Mouse (Mus musculus): ENCODE results near the gene Slc30a7. TPM values are rescaled to one million over a fixed set of nuclear protein-coding genes. Genes with fewer than 3 reads are reported as not detected.

Slc30a7 gene
- polyA plus RNA-seq, 2 experiments, result 5.4 to 11.3 TPM

- Histone ChIP-seq H3K36me3 (replicated peaks; ENCODE audit: control insufficient read depth, insufficient read depth, low read depth) (no peaks in the 10 kb centered on the region; the same call in 1 of the 2 replicates), H3K4me3 (ENCODE audit: insufficient read depth in 1 of 2, low read depth in 2 of 2, low read length in 2 of 2) (no peak overlapping the region), H3K27me3 (ENCODE audit: control insufficient read depth, insufficient read depth, low read length) (no peaks in the 10 kb centered on the region), H3K4me2 (ENCODE audit: low read depth) (no peak overlapping the region), H3K9me3 (ENCODE audit: control insufficient read depth, low read length) (no peaks in the 10 kb centered on the region), H3K4me1 (replicated peaks; ENCODE audit: control insufficient read depth in 2 of 2, insufficient read depth in 2 of 2, low read length in 1 of 2) (no peaks in the 10 kb centered on the region), H3K9ac (replicated peaks) (no peak overlapping the region), H3K27ac (no peak overlapping the region)
- ATAC-seq (ENCODE audit: insufficient read depth), result no peak
- WGBS (ENCODE audit: insufficient replicate concordance), result 78% methylated on average over 10 of the region's 10 CpGs
- no peak for DNase-seq (ENCODE audit: low read depth in 3 of 3, low spot score in 3 of 3)
- no peak for TF ChIP-seq CTCF (IDR thresholded peaks at IDR 0.05; ENCODE audit: low read depth)
- no peak for TF ChIP-seq EP300 (IDR thresholded peaks at IDR 0.05; ENCODE audit: low read depth)
These were observed 38.3 kb downstream of the Slc30a7 start for GRCm38 (mm10) chr3:115968745-115969530.

GRCm38 (mm10) chr3:115964071-115964470 is 43.1 kb downstream of the Slc30a7 start:
- WGBS (ENCODE audit: insufficient replicate concordance), result 83% methylated on average over 5 of the region's 5 CpGs
- Histone ChIP-seq H3K4me2 (ENCODE audit: low read depth) (no peak overlapping the region), H3K27ac (no peak overlapping the region), H3K4me3 (ENCODE audit: insufficient read depth in 1 of 2, low read depth in 2 of 2, low read length in 2 of 2) (no peak overlapping the region), H3K9ac (replicated peaks) (no peak overlapping the region), H3K4me1 (replicated peaks; ENCODE audit: control insufficient read depth in 2 of 2, insufficient read depth in 2 of 2, low read length in 1 of 2) (no peaks in the 10 kb centered on the region), H3K9me3 (ENCODE audit: control insufficient read depth, low read length) (no peaks in the 10 kb centered on the region), H3K27me3 (ENCODE audit: control insufficient read depth, insufficient read depth, low read length) (no peaks in the 10 kb centered on the region), H3K36me3 (replicated peaks; ENCODE audit: control insufficient read depth, insufficient read depth, low read depth) (no peaks in the 10 kb centered on the region; the same call in 1 of the 2 replicates)
- TF ChIP-seq EP300 (IDR thresholded peaks at IDR 0.05; ENCODE audit: low read depth) (no peak), CTCF (IDR thresholded peaks at IDR 0.05; ENCODE audit: low read depth) (no peak)
- ATAC-seq (ENCODE audit: insufficient read depth) (no peak), DNase-seq (ENCODE audit: low read depth in 3 of 3, low spot score in 3 of 3) (no peak)

DNA sequence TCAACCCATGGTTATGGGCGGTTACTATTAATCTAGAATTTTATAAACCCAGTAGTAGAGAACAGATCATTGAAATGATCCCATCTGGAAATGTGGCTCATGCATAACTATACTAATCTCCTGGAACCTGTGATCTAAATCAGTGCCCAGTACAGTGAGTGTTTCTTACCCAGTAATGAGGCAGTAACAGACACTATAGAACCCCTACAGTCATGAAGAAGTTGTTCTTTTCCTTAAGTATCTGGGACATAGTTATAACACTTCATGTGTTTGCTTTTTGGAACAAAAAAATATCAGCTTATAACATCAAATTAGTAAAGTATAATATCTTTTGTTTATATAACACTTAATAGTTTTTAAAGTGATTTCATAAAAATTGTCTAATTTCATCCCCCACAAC is 43.6 kb downstream of the Slc30a7 start:
- no peak for DNase-seq (ENCODE audit: low read depth in 3 of 3, low spot score in 3 of 3)
- no peaks in the 10 kb centered on the region; the same call in 1 of the 2 replicates for H3K36me3 ChIP-seq (replicated peaks; ENCODE audit: control insufficient read depth, insufficient read depth, low read depth)
- WGBS (ENCODE audit: insufficient replicate concordance), result 78% methylated on average over 1 of the region's 1 CpGs

GRCm38 (mm10) chr3:115962028-115962415 is 45.2 kb downstream of the Slc30a7 start:
- H3K9ac ChIP-seq (replicated peaks), result no peak overlapping the region
- no peak for DNase-seq (ENCODE audit: low read depth in 3 of 3, low spot score in 3 of 3)
- H3K27me3 ChIP-seq (ENCODE audit: control insufficient read depth, insufficient read depth, low read length), result no peaks in the 10 kb centered on the region
- WGBS (ENCODE audit: insufficient replicate concordance), result 79% methylated on average over 4 of the region's 4 CpGs
- no peak overlapping the region for H3K4me3 ChIP-seq (ENCODE audit: insufficient read depth in 1 of 2, low read depth in 2 of 2, low read length in 2 of 2)
- H3K9me3 ChIP-seq (ENCODE audit: control insufficient read depth, low read length), result no peaks in the 10 kb centered on the region
- no peak overlapping the region for H3K4me2 ChIP-seq (ENCODE audit: low read depth)
- no peak overlapping the region for H3K27ac ChIP-seq
- no peaks in the 10 kb centered on the region for H3K4me1 ChIP-seq (replicated peaks; ENCODE audit: control insufficient read depth in 2 of 2, insufficient read depth in 2 of 2, low read length in 1 of 2)
- ATAC-seq (ENCODE audit: insufficient read depth), result no peak
- H3K36me3 ChIP-seq (replicated peaks; ENCODE audit: control insufficient read depth, insufficient read depth, low read depth), result no peaks in the 10 kb centered on the region; the same call in 1 of the 2 replicates
- TF ChIP-seq CTCF (IDR thresholded peaks at IDR 0.05; ENCODE audit: low read depth) (no peak), EP300 (IDR thresholded peaks at IDR 0.05; ENCODE audit: low read depth) (no peak)

More for the DNA sequence above, 43.6 kb downstream of the Slc30a7 start:
- TF ChIP-seq EP300 (IDR thresholded peaks at IDR 0.05; ENCODE audit: low read depth) (no peak), CTCF (IDR thresholded peaks at IDR 0.05; ENCODE audit: low read depth) (no peak)
- H3K9me3 ChIP-seq (ENCODE audit: control insufficient read depth, low read length), result no peaks in the 10 kb centered on the region
- no peak overlapping the region for H3K9ac ChIP-seq (replicated peaks)
- no peak for ATAC-seq (ENCODE audit: insufficient read depth)
- no peak overlapping the region for H3K4me3 ChIP-seq (ENCODE audit: insufficient read depth in 1 of 2, low read depth in 2 of 2, low read length in 2 of 2)
- no peaks in the 10 kb centered on the region for H3K4me1 ChIP-seq (replicated peaks; ENCODE audit: control insufficient read depth in 2 of 2, insufficient read depth in 2 of 2, low read length in 1 of 2)
- no peak overlapping the region for H3K4me2 ChIP-seq (ENCODE audit: low read depth)
- H3K27me3 ChIP-seq (ENCODE audit: control insufficient read depth, insufficient read depth, low read length), result no peaks in the 10 kb centered on the region
- H3K27ac ChIP-seq, result no peak overlapping the region

DNA sequence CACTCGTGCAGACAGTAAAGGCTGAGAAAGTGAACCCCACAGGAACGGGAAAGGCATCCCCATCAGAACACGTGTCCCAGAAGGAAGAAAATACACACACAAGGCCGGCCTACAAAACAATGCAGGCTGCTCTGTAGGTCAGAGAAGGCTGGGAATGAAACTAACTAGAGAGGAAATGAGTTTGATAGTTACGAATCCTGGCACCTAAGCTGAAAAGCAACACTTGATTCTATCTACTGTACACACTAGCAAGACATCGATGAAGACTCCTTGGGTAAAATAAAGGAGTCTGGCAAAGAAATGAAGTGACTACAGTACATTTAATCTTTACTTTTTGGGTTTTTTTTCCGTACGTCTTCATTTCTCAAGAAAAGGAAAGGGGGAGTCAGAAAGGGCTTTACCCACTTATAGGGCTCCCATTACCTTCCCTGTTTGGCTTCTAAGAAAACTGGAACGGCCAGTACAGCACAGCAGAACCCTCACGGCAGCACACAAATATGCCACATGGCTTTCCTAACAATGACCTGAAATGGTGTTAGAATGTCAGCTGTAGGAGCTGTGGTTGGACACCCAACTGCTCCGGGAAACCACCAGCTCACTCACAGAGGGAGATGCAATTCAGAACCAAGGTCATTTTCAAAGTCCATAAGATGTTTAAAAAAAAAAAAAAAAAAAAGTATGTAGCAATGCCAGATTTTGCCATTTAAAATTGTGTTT is 45.7 kb downstream of the Slc30a7 start:
- H3K9ac ChIP-seq (replicated peaks), result no peak overlapping the region
- no peak overlapping the region for H3K4me3 ChIP-seq (ENCODE audit: insufficient read depth in 1 of 2, low read depth in 2 of 2, low read length in 2 of 2)
- no peaks in the 10 kb centered on the region for H3K9me3 ChIP-seq (ENCODE audit: control insufficient read depth, low read length)
- no peaks in the 10 kb centered on the region; the same call in 1 of the 2 replicates for H3K36me3 ChIP-seq (replicated peaks; ENCODE audit: control insufficient read depth, insufficient read depth, low read depth)
- no peak for ATAC-seq (ENCODE audit: insufficient read depth)
- WGBS (ENCODE audit: insufficient replicate concordance), result 76% methylated on average over 11 of the region's 11 CpGs
- no peak overlapping the region for H3K27ac ChIP-seq
- no peak for TF ChIP-seq CTCF (IDR thresholded peaks at IDR 0.05; ENCODE audit: low read depth)
- H3K27me3 ChIP-seq (ENCODE audit: control insufficient read depth, insufficient read depth, low read length), result no peaks in the 10 kb centered on the region
- no peaks in the 10 kb centered on the region for H3K4me1 ChIP-seq (replicated peaks; ENCODE audit: control insufficient read depth in 2 of 2, insufficient read depth in 2 of 2, low read length in 1 of 2)
- DNase-seq (ENCODE audit: low read depth in 3 of 3, low spot score in 3 of 3), result no peak
- H3K4me2 ChIP-seq (ENCODE audit: low read depth), result no peak overlapping the region
